Mouse (Mus musculus): ENCODE data around the gene Dis3l2. TPM values are rescaled to one million over a fixed set of nuclear protein-coding genes. Genes with fewer than 3 reads are reported as not detected.

Gene Dis3l2
- polyA plus RNA-seq, 1 experiment from 2014 or later, result 32.5 TPM

GRCm38 (mm10) chr1:86992849-86993248 lies 289.2 kb downstream of the Dis3l2 start:
- no peak overlapping the region for H3K27ac ChIP-seq
- 0 out of 2 replicates have a peak, but pooled peaks cover 5% of the 10 kb centered on the region for H3K36me3 ChIP-seq
- H3K9ac ChIP-seq, result no peak overlapping the region
- no peak overlapping the region for H3K4me3 ChIP-seq
- H3K9me3 ChIP-seq, result no peaks in the 10 kb centered on the region
- H3K27me3 ChIP-seq, result no peaks in the 10 kb centered on the region
- H3K4me1 ChIP-seq, result no peaks in the 10 kb centered on the region
- 80% methylated on average over 5 of the region's 5 CpGs for WGBS
- ATAC-seq (ENCODE audit: insufficient number of reproducible peaks, insufficient read depth, low FRiP score, low TSS enrichment), result no peak
- H3K4me2 ChIP-seq (replicated peaks), result no peak overlapping the region

DNA sequence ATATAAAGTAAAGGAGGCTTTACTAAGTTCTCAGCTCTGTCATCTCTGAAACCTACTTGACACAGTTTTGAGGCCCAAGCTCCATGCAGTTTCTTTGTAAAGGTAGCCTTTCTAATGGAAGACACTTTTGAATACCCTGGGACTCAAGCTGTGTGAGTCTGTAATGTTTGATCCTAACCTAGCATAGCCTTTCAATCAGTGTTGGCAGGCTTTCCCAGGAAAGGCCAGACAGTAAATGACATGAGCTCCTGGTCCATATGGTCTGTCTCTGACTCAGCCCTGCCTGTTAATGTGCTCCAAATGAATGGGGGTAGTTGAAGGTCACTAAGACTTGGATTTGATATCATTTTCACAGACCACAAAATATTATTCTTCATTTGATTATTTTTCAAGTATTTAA lies 290.4 kb downstream of the Dis3l2 start:
- H3K4me3 ChIP-seq, result no peak overlapping the region
- no peak for ATAC-seq (ENCODE audit: insufficient number of reproducible peaks, insufficient read depth, low FRiP score, low TSS enrichment)
- H3K27ac ChIP-seq, result no peak overlapping the region

DNA sequence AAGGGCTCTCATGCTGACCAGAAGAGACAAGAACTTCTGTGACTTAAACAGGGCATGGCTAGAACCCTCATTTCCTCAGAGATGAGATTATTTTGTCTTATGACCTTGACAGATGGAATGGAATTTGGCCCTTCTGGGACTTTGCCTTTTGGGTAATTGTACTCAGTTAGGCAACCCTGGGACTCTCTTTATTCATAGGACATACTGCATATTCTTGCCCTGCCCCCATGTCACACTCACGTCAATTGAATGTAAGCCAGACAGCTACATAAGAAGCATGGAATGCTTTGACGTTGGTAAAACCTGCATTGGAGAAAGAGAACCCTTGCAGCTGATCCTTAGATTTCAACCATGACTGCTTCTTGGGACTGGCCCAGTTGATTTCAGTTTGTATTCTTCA lies 294.4 kb downstream of the Dis3l2 start:
- no peak overlapping the region for H3K4me2 ChIP-seq (replicated peaks)
- H3K36me3 ChIP-seq, result no peaks in the 10 kb centered on the region
- H3K4me1 ChIP-seq, result no peaks in the 10 kb centered on the region
- H3K4me3 ChIP-seq, result no peak overlapping the region
- WGBS, result 74% methylated on average over 2 of the region's 2 CpGs
- H3K9ac ChIP-seq, result no peak overlapping the region
- ATAC-seq (ENCODE audit: insufficient number of reproducible peaks, insufficient read depth, low FRiP score, low TSS enrichment), result no peak
- no peaks in the 10 kb centered on the region for H3K9me3 ChIP-seq
- H3K27me3 ChIP-seq, result no peaks in the 10 kb centered on the region
- no peak overlapping the region for H3K27ac ChIP-seq

More for the DNA sequence above, 290.4 kb downstream of the Dis3l2 start:
- Histone ChIP-seq H3K27me3 (no peaks in the 10 kb centered on the region), H3K9me3 (no peaks in the 10 kb centered on the region), H3K36me3 (0 out of 2 replicates have a peak, but pooled peaks cover 5% of the 10 kb centered on the region), H3K9ac (no peak overlapping the region), H3K4me2 (replicated peaks) (no peak overlapping the region), H3K4me1 (no peaks in the 10 kb centered on the region)

DNA sequence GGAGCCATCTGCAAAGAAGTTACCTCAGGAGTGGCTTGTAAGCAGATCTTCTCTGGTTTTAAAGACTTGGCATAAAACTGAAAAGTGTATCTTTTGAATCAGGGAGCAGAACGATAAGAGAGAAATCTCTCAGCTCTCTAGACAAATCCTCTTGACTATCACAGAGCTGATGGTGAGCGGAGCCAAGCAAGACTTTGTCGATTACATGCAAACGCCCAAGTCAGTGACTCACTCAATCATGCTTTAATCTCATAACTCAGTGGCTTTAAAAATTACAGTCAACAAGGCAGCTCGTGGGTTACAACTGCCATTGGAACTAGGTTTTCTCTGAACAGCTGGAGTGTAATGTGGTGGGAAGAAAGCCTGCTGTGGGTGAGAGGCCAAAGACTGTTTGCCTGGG lies 297.8 kb downstream of the Dis3l2 start:
- H3K4me3 ChIP-seq, result no peak overlapping the region
- H3K4me2 ChIP-seq (replicated peaks), result no peak overlapping the region
- no peak for ATAC-seq (ENCODE audit: insufficient number of reproducible peaks, insufficient read depth, low FRiP score, low TSS enrichment)
- H3K27me3 ChIP-seq, result no peaks in the 10 kb centered on the region
- H3K36me3 ChIP-seq, result no peaks in the 10 kb centered on the region
- WGBS, result 89% methylated on average over 5 of the region's 5 CpGs
- no peaks in the 10 kb centered on the region for H3K9me3 ChIP-seq
- H3K9ac ChIP-seq, result no peak overlapping the region
- no peak overlapping the region for H3K27ac ChIP-seq
- no peaks in the 10 kb centered on the region for H3K4me1 ChIP-seq

GRCm38 (mm10) chr1:87002545-87003168 lies 299.0 kb downstream of the Dis3l2 start:
- Histone ChIP-seq H3K27ac (no peak overlapping the region), H3K36me3 (no peaks in the 10 kb centered on the region), H3K4me2 (replicated peaks) (no peak overlapping the region), H3K4me1 (no peaks in the 10 kb centered on the region), H3K4me3 (no peak overlapping the region), H3K27me3 (no peaks in the 10 kb centered on the region), H3K9ac (no peak overlapping the region), H3K9me3 (no peaks in the 10 kb centered on the region)
- WGBS, result 58% methylated on average over 9 of the region's 9 CpGs
- ATAC-seq (ENCODE audit: insufficient number of reproducible peaks, insufficient read depth, low FRiP score, low TSS enrichment), result no peak

GRCm38 (mm10) chr1:87003169-87003552 lies 299.6 kb downstream of the Dis3l2 start:
- no peak for ATAC-seq (ENCODE audit: insufficient number of reproducible peaks, insufficient read depth, low FRiP score, low TSS enrichment)
- H3K4me2 ChIP-seq (replicated peaks), result no peak overlapping the region
- no peak overlapping the region for H3K9ac ChIP-seq
- H3K36me3 ChIP-seq, result no peaks in the 10 kb centered on the region
- no peaks in the 10 kb centered on the region for H3K27me3 ChIP-seq
- WGBS, result 50% methylated on average over 2 of the region's 2 CpGs
- H3K27ac ChIP-seq, result no peak overlapping the region
- H3K9me3 ChIP-seq, result no peaks in the 10 kb centered on the region
- H3K4me1 ChIP-seq, result no peaks in the 10 kb centered on the region
- H3K4me3 ChIP-seq, result no peak overlapping the region

GRCm38 (mm10) chr1:87006425-87006824 lies 302.8 kb downstream of the Dis3l2 start:
- no peaks in the 10 kb centered on the region for H3K36me3 ChIP-seq
- WGBS, result 92% methylated on average over 1 of the region's 1 CpGs
- no peak overlapping the region for H3K4me3 ChIP-seq
- H3K4me1 ChIP-seq, result no peaks in the 10 kb centered on the region
- ATAC-seq (ENCODE audit: insufficient number of reproducible peaks, insufficient read depth, low FRiP score, low TSS enrichment), result no peak
- H3K4me2 ChIP-seq (replicated peaks), result no peak overlapping the region
- no peak overlapping the region for H3K27ac ChIP-seq
- no peaks in the 10 kb centered on the region for H3K9me3 ChIP-seq
- H3K9ac ChIP-seq, result no peak overlapping the region
- H3K27me3 ChIP-seq, result no peaks in the 10 kb centered on the region

DNA sequence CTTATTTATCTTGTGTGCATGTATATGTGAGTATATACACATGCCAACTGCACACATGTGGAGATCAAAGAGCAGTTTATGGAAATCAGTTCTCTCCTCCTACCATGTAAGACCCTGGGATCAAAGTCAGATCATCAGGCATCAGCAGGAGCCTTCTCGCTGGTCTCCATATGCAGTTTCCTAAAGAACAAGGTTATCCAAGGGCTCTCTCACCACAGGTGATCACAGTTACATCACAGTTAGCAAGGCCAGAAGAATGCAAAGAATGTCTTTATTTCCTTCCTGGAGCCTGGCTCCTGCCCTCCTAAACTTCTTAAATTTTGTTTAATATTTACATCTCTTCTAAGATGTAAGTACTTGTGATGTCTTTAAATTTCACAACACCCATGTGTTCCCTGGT lies 304.6 kb downstream of the Dis3l2 start:
- ATAC-seq (ENCODE audit: insufficient number of reproducible peaks, insufficient read depth, low FRiP score, low TSS enrichment), result no peak
- 43% methylated on average over 1 of the region's 1 CpGs for WGBS
- H3K4me2 ChIP-seq (replicated peaks), result no peak overlapping the region

DNA sequence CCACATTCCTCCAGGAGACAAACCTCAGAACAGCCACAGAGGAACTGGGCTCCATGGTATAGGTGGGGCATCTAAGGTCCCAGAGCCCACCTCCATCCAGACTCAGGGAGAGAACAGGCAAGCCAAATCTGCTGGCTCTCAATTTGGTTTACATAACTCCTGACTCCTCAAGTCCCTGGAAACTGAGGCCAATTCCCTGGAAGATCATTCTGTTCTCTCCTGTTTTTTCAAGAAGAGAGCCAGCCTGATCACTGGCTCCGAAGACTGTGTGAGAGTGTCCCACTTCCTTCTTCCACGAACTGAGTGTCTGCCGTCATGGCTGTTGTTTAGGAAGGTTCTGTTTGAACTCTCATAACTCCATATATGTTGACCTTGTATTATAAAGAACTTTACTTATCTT lies 305.5 kb downstream of the Dis3l2 start:
- Histone ChIP-seq H3K9me3 (no peaks in the 10 kb centered on the region), H3K4me1 (no peaks in the 10 kb centered on the region), H3K4me3 (no peak overlapping the region), H3K9ac (no peak overlapping the region), H3K27me3 (no peaks in the 10 kb centered on the region), H3K36me3 (no peaks in the 10 kb centered on the region), H3K4me2 (replicated peaks) (no peak overlapping the region), H3K27ac (no peak overlapping the region)
- WGBS, result 85% methylated on average over 3 of the region's 3 CpGs
- no peak for ATAC-seq (ENCODE audit: insufficient number of reproducible peaks, insufficient read depth, low FRiP score, low TSS enrichment)

More for the DNA sequence above, 304.6 kb downstream of the Dis3l2 start:
- no peaks in the 10 kb centered on the region for H3K9me3 ChIP-seq
- H3K9ac ChIP-seq, result no peak overlapping the region
- H3K4me1 ChIP-seq, result no peaks in the 10 kb centered on the region
- H3K27ac ChIP-seq, result no peak overlapping the region
- H3K36me3 ChIP-seq, result no peaks in the 10 kb centered on the region
- H3K27me3 ChIP-seq, result no peaks in the 10 kb centered on the region
- no peak overlapping the region for H3K4me3 ChIP-seq

DNA sequence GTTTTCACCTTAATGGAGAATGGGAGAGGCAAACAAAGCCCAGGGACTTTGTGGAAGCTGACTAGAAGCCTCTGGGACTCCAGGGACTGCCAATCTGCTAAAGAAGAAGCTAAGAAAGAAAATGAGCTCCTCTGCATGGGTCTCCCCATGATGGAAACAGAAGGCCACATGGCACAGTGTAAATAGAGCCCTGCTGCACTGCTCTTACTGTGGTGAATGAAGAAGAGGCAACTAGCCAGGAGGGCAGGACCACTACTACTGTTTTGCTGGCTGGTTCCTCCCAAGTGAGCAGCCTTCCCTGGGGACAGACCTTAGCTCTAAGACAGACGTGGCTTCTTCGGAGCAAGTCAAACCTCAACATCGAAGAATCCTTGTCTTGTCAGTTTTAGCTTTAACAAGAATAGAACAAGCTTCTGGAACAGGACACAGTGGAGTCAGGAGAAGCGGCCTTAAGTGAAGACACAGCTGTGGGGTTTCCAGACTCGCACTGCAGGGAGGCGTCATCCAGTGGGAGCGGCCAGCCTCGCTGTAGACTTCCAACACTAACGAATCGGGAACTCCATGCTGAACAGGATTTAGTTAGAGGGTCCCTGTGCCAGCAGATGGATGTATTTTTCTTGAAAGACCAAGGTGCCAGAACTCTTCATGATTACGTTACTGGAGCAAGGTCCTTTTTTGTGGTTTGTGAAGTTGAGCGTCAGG lies 307.2 kb downstream of the Dis3l2 start:
- ATAC-seq (ENCODE audit: insufficient number of reproducible peaks, insufficient read depth, low FRiP score, low TSS enrichment), result no peak

DNA sequence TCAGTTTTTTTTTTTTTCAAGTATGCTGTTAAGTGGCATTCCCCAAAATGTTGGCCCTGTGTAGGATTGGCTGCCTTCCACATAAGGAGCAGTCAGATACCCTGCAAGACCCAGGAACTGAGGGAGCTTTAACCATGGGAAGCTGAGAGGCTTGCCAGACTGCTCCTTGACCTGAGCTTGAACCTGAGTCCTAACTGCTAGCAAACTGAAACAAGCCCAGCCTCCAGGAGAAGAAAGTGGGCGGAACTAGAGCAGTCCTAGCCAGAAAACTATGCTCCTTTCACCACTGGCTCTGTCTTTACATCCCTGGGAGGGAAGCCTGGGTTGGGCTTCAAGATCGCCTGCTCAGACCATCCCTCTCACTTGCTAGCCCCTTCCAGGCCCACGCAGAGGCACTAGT lies 308.1 kb downstream of the Dis3l2 start:
- WGBS, result 56% methylated on average over 3 of the region's 3 CpGs
- no peaks in the 10 kb centered on the region for H3K4me1 ChIP-seq
- no peaks in the 10 kb centered on the region for H3K27me3 ChIP-seq
- H3K27ac ChIP-seq, result no peak overlapping the region
- H3K9me3 ChIP-seq, result no peaks in the 10 kb centered on the region
- no peak overlapping the region for H3K4me3 ChIP-seq
- no peaks in the 10 kb centered on the region for H3K36me3 ChIP-seq
- H3K4me2 ChIP-seq (replicated peaks), result no peak overlapping the region
- ATAC-seq (ENCODE audit: insufficient number of reproducible peaks, insufficient read depth, low FRiP score, low TSS enrichment), result no peak
- H3K9ac ChIP-seq, result no peak overlapping the region

More for the DNA sequence above, 307.2 kb downstream of the Dis3l2 start:
- Histone ChIP-seq H3K36me3 (no peaks in the 10 kb centered on the region), H3K4me2 (replicated peaks) (no peak overlapping the region), H3K9me3 (no peaks in the 10 kb centered on the region), H3K27me3 (no peaks in the 10 kb centered on the region), H3K4me3 (no peak overlapping the region), H3K9ac (no peak overlapping the region), H3K27ac (no peak overlapping the region), H3K4me1 (no peaks in the 10 kb centered on the region)
- 74% methylated on average over 12 of the region's 12 CpGs for WGBS

- H3K27ac ChIP-seq, result no peak overlapping the region
- H3K4me3 ChIP-seq, result no peak overlapping the region
- H3K9me3 ChIP-seq, result no peaks in the 10 kb centered on the region
- H3K27me3 ChIP-seq, result no peaks in the 10 kb centered on the region
- no peak overlapping the region for H3K4me2 ChIP-seq (replicated peaks)
- WGBS, result 86% methylated on average over 2 of the region's 2 CpGs
- no peak for ATAC-seq (ENCODE audit: insufficient number of reproducible peaks, insufficient read depth, low FRiP score, low TSS enrichment)
- H3K9ac ChIP-seq, result no peak overlapping the region
- no peaks in the 10 kb centered on the region for H3K4me1 ChIP-seq
- no peaks in the 10 kb centered on the region for H3K36me3 ChIP-seq
Observed at GRCm38 (mm10) chr1:87012606-87013005, 309.0 kb downstream of the Dis3l2 start.
